Mouse (Mus musculus) midbrain, embryonic 11.5 days (tissue): ENCODE results near the gene Il9r. TPM values are rescaled to one million over a fixed set of nuclear protein-coding genes. Genes with fewer than 3 reads are reported as not detected.
A peak's percentile ranks its signal among the peaks of the same experiment; 100 is the strongest.

ENCODE experiments used
- ATAC-seq: fragments of 200-750 bp; cut with Nextera tagmentation; 2 replicates; pipeline ENCODE4 v1.8.0; 2017; ENCODE audit warnings: moderate TSS enrichment, moderate library complexity; ENCODE audit not compliant: low FRiP score
- DNase-seq: peaks from one replicate; pipeline ENCODE4 v3.0.0; 2015; ENCODE audit warnings: low spot score; ENCODE audit errors: missing footprints
- H3K27ac ChIP-seq: fragments of 300-500 bp; sonication (generic); 2 replicates; pipeline ENCODE4 v1.5.1; 2014; ENCODE audit warnings: low read depth, low read length
- H3K27me3 ChIP-seq: fragments of 300-500 bp; sonication (generic); 2 replicates; pipeline ENCODE4 v1.6.1; 2014; ENCODE audit warnings: mild to moderate bottlenecking, low read length, moderate library complexity, mixed read lengths; ENCODE audit not compliant: control insufficient read depth, insufficient read depth
- H3K36me3 ChIP-seq: fragments of 300-500 bp; sonication (generic); 2 replicates; pipeline ENCODE4 v1.6.1; 2014; ENCODE audit warnings: mild to moderate bottlenecking, low read length, moderate library complexity, mixed read lengths; ENCODE audit not compliant: control insufficient read depth, insufficient read depth
- H3K4me1 ChIP-seq: fragments of 300-500 bp; sonication (generic); 2 replicates; pipeline ENCODE4 v1.6.1; 2014; ENCODE audit warnings: low read length; ENCODE audit not compliant: control insufficient read depth, insufficient read depth
- H3K4me2 ChIP-seq: fragments of 300-500 bp; sonication (generic); 2 replicates; pipeline ENCODE4 v1.6.1; 2014; ENCODE audit warnings: mild to moderate bottlenecking, moderate library complexity
- H3K4me3 ChIP-seq: fragments of 300-500 bp; sonication (generic); 2 replicates; pipeline ENCODE4 v1.5.1; 2014; ENCODE audit warnings: low read depth, low read length
- H3K9ac ChIP-seq: fragments of 300-500 bp; sonication (generic); 2 replicates; pipeline ENCODE4 v1.6.1; 2014; ENCODE audit warnings: low read length
- H3K9me3 ChIP-seq: fragments of 300-500 bp; sonication (generic); 2 replicates; pipeline ENCODE4 v1.6.1; 2016; ENCODE audit warnings: low read length; ENCODE audit not compliant: control insufficient read depth
- WGBS: fragments of 180-500 bp; shearing (Covaris S2); extraction: QIAGEN DNeasy Blood & Tissue Kit; methylation state at CpG from one replicate; pipeline ENCODE4 v1.1.7; 2014; 5-methylcytosine and 5-hydroxymethylcytosine counted together
- polyA plus RNA-seq: library from polyadenylated mRNA; unstranded; fragments of >200 nt; fragmentation: Nextera tagmentation; extraction: Ambion mirVana; gene quantifications from 2 replicates; pipeline ENCODE4 v1.2.1, GENCODE M21; 2014

Gene Il9r
- polyA plus RNA-seq, 1 experiment from 2014 or later: not detected

- H3K27ac ChIP-seq: no peak overlapping the region
- H3K4me3 ChIP-seq: no peak overlapping the region
- ATAC-seq: peak; percentile 47; the same call in 1 of the 2 replicates
- no peak overlapping the region for H3K9ac ChIP-seq
- peaks cover 4% of the 10 kb centered on the region; the same call in 1 of the 2 replicates for H3K36me3 ChIP-seq
- DNase-seq: peak; percentile 95
- no peaks in the 10 kb centered on the region for H3K27me3 ChIP-seq
- no peaks in the 10 kb centered on the region for H3K4me1 ChIP-seq
- WGBS: 64% methylated on average over 5 of the region's 5 CpGs
- H3K9me3 ChIP-seq: no peaks in the 10 kb centered on the region
- H3K4me2 ChIP-seq: no peak overlapping the region
These were observed 38.2 kb upstream of the Il9r start for GRCm38 (mm10) chr11:32238093-32238860.

GRCm38 (mm10) chr11:32237411-32237795, 37.3 kb upstream of the Il9r start:
- Histone ChIP-seq H3K36me3 (peaks cover 4% of the 10 kb centered on the region), H3K27ac (no peak overlapping the region), H3K9me3 (no peaks in the 10 kb centered on the region), H3K9ac (no peak overlapping the region), H3K4me3 (no peak overlapping the region), H3K27me3 (no peaks in the 10 kb centered on the region), H3K4me1 (no peaks in the 10 kb centered on the region), H3K4me2 (no peak overlapping the region)
- no peak for DNase-seq
- WGBS: 95% methylated on average over 3 of the region's 3 CpGs
- no peak for ATAC-seq

- Histone ChIP-seq H3K4me3 (no peak overlapping the region), H3K9me3 (no peaks in the 10 kb centered on the region), H3K36me3 (peaks cover 4% of the 10 kb centered on the region), H3K4me1 (no peaks in the 10 kb centered on the region), H3K4me2 (no peak overlapping the region), H3K27me3 (no peaks in the 10 kb centered on the region), H3K27ac (no peak overlapping the region), H3K9ac (no peak overlapping the region)
- ATAC-seq (no peak), DNase-seq (peak; percentile 97)
- WGBS: 57% methylated on average over 9 of the region's 9 CpGs
These were observed 36.8 kb upstream of the Il9r start for GRCm38 (mm10) chr11:32236712-32237410.

- Histone ChIP-seq H3K4me2 (no peak overlapping the region), H3K4me1 (no peaks in the 10 kb centered on the region), H3K36me3 (peaks cover 5% of the 10 kb centered on the region), H3K9me3 (no peaks in the 10 kb centered on the region), H3K27ac (no peak overlapping the region), H3K9ac (no peak overlapping the region), H3K4me3 (no peak overlapping the region), H3K27me3 (no peaks in the 10 kb centered on the region)
- 87% methylated on average over 2 of the region's 2 CpGs for WGBS
- DNase-seq (peak; percentile 67), ATAC-seq (no peak)
These were observed 36.1 kb upstream of the Il9r start for GRCm38 (mm10) chr11:32236132-32236531.

DNA sequence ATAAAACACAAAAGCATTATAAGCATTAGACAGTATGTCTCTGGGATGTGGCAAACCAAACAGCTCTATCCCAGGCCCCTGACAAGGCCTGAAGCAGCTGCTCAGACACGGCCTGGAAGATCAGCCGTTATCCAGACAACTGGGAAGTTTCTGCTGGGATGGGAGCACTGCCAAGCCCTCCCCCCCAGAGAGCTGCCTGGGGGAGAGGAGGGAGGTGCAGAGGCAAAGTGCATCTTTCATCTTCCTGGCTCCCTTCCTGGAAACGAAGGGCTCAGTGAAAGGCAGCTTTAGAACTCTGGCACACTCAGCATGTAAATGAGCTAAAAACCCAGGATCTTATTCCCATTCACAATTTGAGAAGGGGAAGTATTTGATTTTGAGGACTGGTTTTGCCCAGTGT, 35.6 kb upstream of the Il9r start:
- H3K27me3 ChIP-seq: no peaks in the 10 kb centered on the region
- no peak for DNase-seq
- no peaks in the 10 kb centered on the region for H3K9me3 ChIP-seq
- H3K4me1 ChIP-seq: no peaks in the 10 kb centered on the region
- H3K36me3 ChIP-seq: peaks cover 5% of the 10 kb centered on the region
- H3K4me3 ChIP-seq: no peak overlapping the region
- WGBS: 83% methylated on average over 3 of the region's 3 CpGs
- ATAC-seq: no peak
- H3K4me2 ChIP-seq: no peak overlapping the region
- H3K27ac ChIP-seq: no peak overlapping the region
- H3K9ac ChIP-seq: no peak overlapping the region

- Histone ChIP-seq H3K27me3 (no peaks in the 10 kb centered on the region), H3K36me3 (peaks cover 5% of the 10 kb centered on the region), H3K27ac (no peak overlapping the region), H3K4me3 (no peak overlapping the region), H3K9me3 (no peaks in the 10 kb centered on the region), H3K4me2 (no peak overlapping the region), H3K4me1 (no peaks in the 10 kb centered on the region), H3K9ac (no peak overlapping the region)
- WGBS: 92% methylated on average over 6 of the region's 6 CpGs
- no peak for ATAC-seq
- DNase-seq: peak; percentile 54
These were observed 34.9 kb upstream of the Il9r start for GRCm38 (mm10) chr11:32234816-32235485.

GRCm38 (mm10) chr11:32233895-32234294, 33.8 kb upstream of the Il9r start:
- WGBS: 94% methylated on average over 3 of the region's 3 CpGs
- Histone ChIP-seq H3K36me3 (peaks cover 8% of the 10 kb centered on the region), H3K4me1 (no peaks in the 10 kb centered on the region)

DNA sequence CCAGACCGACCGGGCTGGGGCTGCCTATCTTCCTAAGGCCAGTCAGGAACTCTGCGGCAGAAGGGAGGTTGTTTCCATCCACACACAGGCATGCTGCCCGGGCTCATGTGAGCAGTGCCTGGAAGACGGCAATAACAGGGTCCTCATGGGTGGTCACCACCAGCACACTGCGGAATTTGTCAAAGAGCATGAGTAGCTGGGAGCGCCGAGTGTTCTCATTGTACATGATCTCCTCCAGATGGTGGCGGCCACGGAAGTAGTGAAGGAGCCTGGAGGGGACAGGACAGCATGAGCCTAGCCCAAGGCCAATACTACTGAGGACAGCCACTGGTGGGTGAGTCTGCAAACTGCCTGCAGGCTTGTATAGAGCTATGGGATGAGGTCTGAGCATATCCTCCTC, 32.8 kb upstream of the Il9r start:
- Histone ChIP-seq H3K27me3 (no peaks in the 10 kb centered on the region), H3K9me3 (no peaks in the 10 kb centered on the region), H3K4me2 (no peak overlapping the region), H3K4me1 (no peaks in the 10 kb centered on the region), H3K9ac (no peak overlapping the region), H3K27ac (no peak overlapping the region), H3K36me3 (peaks cover 8% of the 10 kb centered on the region), H3K4me3 (no peak overlapping the region)
- peak; percentile 41; the same call in 1 of the 2 replicates for ATAC-seq
- 87% methylated on average over 10 of the region's 10 CpGs for WGBS
- no peak for DNase-seq

More at GRCm38 (mm10) chr11:32233895-32234294, 33.8 kb upstream of the Il9r start:
- peak; percentile 64 for DNase-seq
- no peaks in the 10 kb centered on the region for H3K9me3 ChIP-seq
- no peak overlapping the region for H3K4me3 ChIP-seq
- no peaks in the 10 kb centered on the region for H3K27me3 ChIP-seq
- no peak overlapping the region for H3K4me2 ChIP-seq
- H3K9ac ChIP-seq: no peak overlapping the region
- H3K27ac ChIP-seq: no peak overlapping the region
- no peak for ATAC-seq

DNA sequence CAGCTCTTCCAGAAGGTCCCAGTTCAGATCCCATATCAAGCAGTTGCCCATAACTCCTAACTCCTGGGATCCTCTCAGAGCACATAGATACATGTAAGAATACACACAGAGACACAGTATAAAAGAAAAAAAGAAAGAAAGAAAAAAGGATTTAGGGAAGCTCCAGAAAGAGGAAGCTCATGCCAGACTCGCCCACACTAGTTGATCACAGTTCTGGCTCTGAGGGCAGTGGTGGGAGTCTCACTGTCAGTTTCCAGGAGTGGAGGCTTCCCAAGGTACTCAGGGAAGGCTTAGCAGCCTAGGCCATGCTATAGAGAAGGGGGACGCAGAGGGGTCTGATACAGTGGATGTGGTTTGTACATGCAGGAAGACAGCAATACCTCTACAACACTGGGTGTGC, 31.0 kb upstream of the Il9r start:
- WGBS: 89% methylated on average over 2 of the region's 2 CpGs
- Histone ChIP-seq H3K36me3 (peaks cover 8% of the 10 kb centered on the region), H3K27me3 (no peaks in the 10 kb centered on the region), H3K4me3 (no peak overlapping the region), H3K9ac (no peak overlapping the region), H3K4me1 (peaks cover 8% of the 10 kb centered on the region), H3K4me2 (no peak overlapping the region), H3K27ac (no peak overlapping the region), H3K9me3 (no peaks in the 10 kb centered on the region)
- DNase-seq (no peak), ATAC-seq (no peak)
